Mouse (Mus musculus): Measurements from ENCODE around the gene Fto. TPM values are rescaled to one million over a fixed set of nuclear protein-coding genes. Genes with fewer than 3 reads are reported as not detected.

The Fto gene
- total and polyA plus RNA-seq, 3 experiments: 12.2 to 50.1 (median 17.3) TPM

DNA sequence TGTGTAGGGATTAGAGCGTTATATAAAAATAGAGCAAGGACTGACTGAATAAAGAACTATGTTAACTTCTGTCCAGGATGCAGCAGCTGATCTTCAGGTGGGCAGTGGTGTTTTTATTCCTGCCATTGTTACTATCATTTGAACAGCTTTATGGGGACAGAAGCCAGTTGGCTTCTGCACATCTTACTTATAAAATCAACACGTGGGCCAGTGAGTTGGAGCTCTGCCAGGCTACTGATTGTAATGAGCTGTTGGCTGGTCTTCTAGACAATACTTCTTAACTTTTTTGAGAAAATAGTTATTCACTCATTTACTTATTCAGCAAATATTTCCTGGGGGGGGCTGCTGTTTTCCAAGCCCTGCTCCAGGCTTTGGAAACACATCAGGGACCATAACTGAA, 215.6 kb downstream of the Fto start:
- H3K36me3 ChIP-seq (replicated peaks): peaks cover 69% of the 10 kb centered on the region
- TF ChIP-seq CTCF (IDR thresholded peaks at IDR 0.05; ENCODE audit: low read depth, low read length) (no peak), TAL1 (conservative IDR thresholded peaks at IDR 0.05; ENCODE audit: low read depth, low read length) (no peak), GATA2 (IDR thresholded peaks at IDR 0.05; ENCODE audit: borderline replicate concordance, low read depth, low read length) (no peak), GATA1 (IDR thresholded peaks at IDR 0.05; ENCODE audit: borderline replicate concordance, low read length) (no peak), POLR2AphosphoS5 (IDR thresholded peaks at IDR 0.05; ENCODE audit: insufficient replicate concordance, low read depth, low read length) (no peak)
- DNase-seq (ENCODE audit: low spot score) (no peak), ATAC-seq (ENCODE audit: extremely low read depth, insufficient number of reproducible peaks, low FRiP score, poor library complexity, severe bottlenecking) (no peak)
- H3K4me1 ChIP-seq (ENCODE audit: insufficient read depth, low read depth, low read length): no peaks in the 10 kb centered on the region
- no peaks in the 10 kb centered on the region for H3K9me3 ChIP-seq (replicated peaks)
- H3K27me3 ChIP-seq (ENCODE audit: insufficient read depth, low read length): no peaks in the 10 kb centered on the region
- no peak overlapping the region for H3K4me3 ChIP-seq (ENCODE audit: low read depth, low read length)

- Histone ChIP-seq H3K4me3 (ENCODE audit: low read depth, low read length) (no peak overlapping the region), H3K9me3 (replicated peaks) (no peaks in the 10 kb centered on the region), H3K27me3 (ENCODE audit: insufficient read depth, low read length) (no peaks in the 10 kb centered on the region), H3K36me3 (replicated peaks) (peaks cover 68% of the 10 kb centered on the region), H3K4me1 (ENCODE audit: insufficient read depth, low read depth, low read length) (no peaks in the 10 kb centered on the region)
- no peak for ATAC-seq (ENCODE audit: extremely low read depth, insufficient number of reproducible peaks, low FRiP score, poor library complexity, severe bottlenecking)
- TF ChIP-seq TAL1 (conservative IDR thresholded peaks at IDR 0.05; ENCODE audit: low read depth, low read length) (no peak), GATA2 (IDR thresholded peaks at IDR 0.05; ENCODE audit: borderline replicate concordance, low read depth, low read length) (no peak), POLR2AphosphoS5 (IDR thresholded peaks at IDR 0.05; ENCODE audit: insufficient replicate concordance, low read depth, low read length) (no peak), GATA1 (IDR thresholded peaks at IDR 0.05; ENCODE audit: borderline replicate concordance, low read length) (no peak), CTCF (IDR thresholded peaks at IDR 0.05; ENCODE audit: low read depth, low read length) (no peak)
- no peak for DNase-seq (ENCODE audit: low spot score)
Observed at GRCm38 (mm10) chr8:91529699-91530098, 216.4 kb downstream of the Fto start.

GRCm38 (mm10) chr8:91530656-91531055, 217.3 kb downstream of the Fto start:
- H3K4me3 ChIP-seq (ENCODE audit: low read depth, low read length): no peak overlapping the region
- H3K9me3 ChIP-seq (replicated peaks): no peaks in the 10 kb centered on the region
- ATAC-seq (ENCODE audit: extremely low read depth, insufficient number of reproducible peaks, low FRiP score, poor library complexity, severe bottlenecking) (no peak), DNase-seq (ENCODE audit: low spot score) (no peak)
- no peaks in the 10 kb centered on the region for H3K27me3 ChIP-seq (ENCODE audit: insufficient read depth, low read length)
- no peaks in the 10 kb centered on the region for H3K4me1 ChIP-seq (ENCODE audit: insufficient read depth, low read depth, low read length)
- H3K36me3 ChIP-seq (replicated peaks): peaks cover 59% of the 10 kb centered on the region
- no peak for TF ChIP-seq POLR2AphosphoS5 (IDR thresholded peaks at IDR 0.05; ENCODE audit: insufficient replicate concordance, low read depth, low read length)
- no peak for TF ChIP-seq GATA1 (IDR thresholded peaks at IDR 0.05; ENCODE audit: borderline replicate concordance, low read length)
- no peak for TF ChIP-seq CTCF (IDR thresholded peaks at IDR 0.05; ENCODE audit: low read depth, low read length)
- no peak for TF ChIP-seq TAL1 (conservative IDR thresholded peaks at IDR 0.05; ENCODE audit: low read depth, low read length)
- TF ChIP-seq GATA2 (IDR thresholded peaks at IDR 0.05; ENCODE audit: borderline replicate concordance, low read depth, low read length): no peak

GRCm38 (mm10) chr8:91531971-91532370, 218.6 kb downstream of the Fto start:
- TF ChIP-seq CTCF (IDR thresholded peaks at IDR 0.05; ENCODE audit: low read depth, low read length) (peak; percentile 22; the same call in 1 of the 2 replicates), TAL1 (conservative IDR thresholded peaks at IDR 0.05; ENCODE audit: low read depth, low read length) (no peak)
- H3K4me1 ChIP-seq (ENCODE audit: insufficient read depth, low read depth, low read length): no peaks in the 10 kb centered on the region
- no peaks in the 10 kb centered on the region for H3K27me3 ChIP-seq (ENCODE audit: insufficient read depth, low read length)
- no peaks in the 10 kb centered on the region for H3K9me3 ChIP-seq (replicated peaks)
- DNase-seq (ENCODE audit: low spot score) (peak; percentile 9), ATAC-seq (ENCODE audit: extremely low read depth, insufficient number of reproducible peaks, low FRiP score, poor library complexity, severe bottlenecking) (0 out of 2 replicates have a peak, but pooled peaks have one; percentile 28)
- H3K36me3 ChIP-seq (replicated peaks): peaks cover 58% of the 10 kb centered on the region
- no peak overlapping the region for H3K4me3 ChIP-seq (ENCODE audit: low read depth, low read length)

- H3K9me3 ChIP-seq (replicated peaks): no peaks in the 10 kb centered on the region
- no peaks in the 10 kb centered on the region for H3K4me1 ChIP-seq (ENCODE audit: insufficient read depth, low read depth, low read length)
- H3K27me3 ChIP-seq (ENCODE audit: insufficient read depth, low read length): no peaks in the 10 kb centered on the region
- no peak overlapping the region for H3K4me3 ChIP-seq (ENCODE audit: low read depth, low read length)
- DNase-seq (ENCODE audit: low spot score) (no peak), ATAC-seq (ENCODE audit: extremely low read depth, insufficient number of reproducible peaks, low FRiP score, poor library complexity, severe bottlenecking) (no peak)
- H3K36me3 ChIP-seq (replicated peaks): peaks cover 50% of the 10 kb centered on the region
- TF ChIP-seq GATA2 (IDR thresholded peaks at IDR 0.05; ENCODE audit: borderline replicate concordance, low read depth, low read length) (no peak), GATA1 (IDR thresholded peaks at IDR 0.05; ENCODE audit: borderline replicate concordance, low read length) (no peak), CTCF (IDR thresholded peaks at IDR 0.05; ENCODE audit: low read depth, low read length) (no peak), POLR2AphosphoS5 (IDR thresholded peaks at IDR 0.05; ENCODE audit: insufficient replicate concordance, low read depth, low read length) (no peak), TAL1 (conservative IDR thresholded peaks at IDR 0.05; ENCODE audit: low read depth, low read length) (no peak)
Observed at GRCm38 (mm10) chr8:91532671-91533436, 219.5 kb downstream of the Fto start.

GRCm38 (mm10) chr8:91534752-91535151, 221.4 kb downstream of the Fto start:
- Histone ChIP-seq H3K9me3 (replicated peaks) (no peaks in the 10 kb centered on the region), H3K36me3 (replicated peaks) (peaks cover 38% of the 10 kb centered on the region), H3K4me1 (ENCODE audit: insufficient read depth, low read depth, low read length) (no peaks in the 10 kb centered on the region), H3K27me3 (ENCODE audit: insufficient read depth, low read length) (no peaks in the 10 kb centered on the region), H3K4me3 (ENCODE audit: low read depth, low read length) (no peak overlapping the region)
- ATAC-seq (ENCODE audit: extremely low read depth, insufficient number of reproducible peaks, low FRiP score, poor library complexity, severe bottlenecking): no peak
- DNase-seq (ENCODE audit: low spot score): no peak
- TF ChIP-seq CTCF (IDR thresholded peaks at IDR 0.05; ENCODE audit: low read depth, low read length) (no peak), GATA2 (IDR thresholded peaks at IDR 0.05; ENCODE audit: borderline replicate concordance, low read depth, low read length) (no peak), GATA1 (IDR thresholded peaks at IDR 0.05; ENCODE audit: borderline replicate concordance, low read length) (no peak), POLR2AphosphoS5 (IDR thresholded peaks at IDR 0.05; ENCODE audit: insufficient replicate concordance, low read depth, low read length) (no peak), TAL1 (conservative IDR thresholded peaks at IDR 0.05; ENCODE audit: low read depth, low read length) (no peak)

All from G1E (cell line).